Mouse (Mus musculus) heart, postnatal 0 days (tissue): Measurements from ENCODE around the gene 3425401B19Rik. TPM values are rescaled to one million over a fixed set of nuclear protein-coding genes. Genes with fewer than 3 reads are reported as not detected.
A peak's percentile ranks its signal among the peaks of the same experiment; 100 is the strongest.

Source experiments
- ATAC-seq: fragments of 200-750 bp; cut with Nextera tagmentation; 2 replicates; pipeline ENCODE4 v1.8.0; 2017; ENCODE audit warnings: low read depth, moderate number of reproducible peaks, moderate library complexity; ENCODE audit not compliant: insufficient read depth
- DNase-seq: peaks from one replicate; pipeline ENCODE4 v3.0.0-alpha.2; 2016; ENCODE audit warnings: low spot score
- H3K27ac ChIP-seq: fragments of 300-500 bp; sonication (generic); 2 replicates; pipeline ENCODE4 v1.5.1; 2014; ENCODE audit warnings: low read depth, mild to moderate bottlenecking
- H3K27me3 ChIP-seq: fragments of 300-500 bp; sonication (generic); 2 replicates; pipeline ENCODE4 v1.6.1; 2014; ENCODE audit warnings: low read length, mixed read lengths; ENCODE audit not compliant: control insufficient read depth, insufficient read depth
- H3K36me3 ChIP-seq: fragments of 300-500 bp; sonication (generic); replicated peaks from 2 replicates; pipeline ENCODE4 v1.6.1; 2014; ENCODE audit warnings: low read length, mixed read lengths; ENCODE audit not compliant: control insufficient read depth, insufficient read depth
- H3K4me1 ChIP-seq: fragments of 300-500 bp; sonication (generic); 2 replicates; pipeline ENCODE4 v1.6.1; 2014; ENCODE audit warnings: antibody characterized with exemption; ENCODE audit not compliant: control insufficient read depth, insufficient read depth
- H3K4me2 ChIP-seq: fragments of 300-500 bp; sonication (generic); 2 replicates; pipeline ENCODE4 v1.6.1; 2014; ENCODE audit warnings: low read depth, mild to moderate bottlenecking, low read length, moderate library complexity
- H3K4me3 ChIP-seq: fragments of 300-500 bp; sonication (generic); 2 replicates; pipeline ENCODE4 v1.5.1; 2014; ENCODE audit warnings: low read depth, low read length
- H3K9ac ChIP-seq: fragments of 300-500 bp; sonication (generic); replicated peaks from 2 replicates; pipeline ENCODE4 v1.6.1; 2014; ENCODE audit warnings: low read depth, low read length, mixed read lengths
- H3K9me3 ChIP-seq: fragments of 300-500 bp; sonication (generic); replicated peaks from 2 replicates; pipeline ENCODE4 v1.6.1; 2016; ENCODE audit warnings: low read length; ENCODE audit not compliant: control insufficient read depth
- CTCF ChIP-seq: IDR thresholded peaks from 2 replicates; pipeline ENCODE4 v1.5.1; 2016; ENCODE audit warnings: antibody characterized with exemption, control low read depth, low read depth
- EP300 ChIP-seq: IDR thresholded peaks from 2 replicates; pipeline ENCODE4 v1.6.1; 2016; ENCODE audit warnings: antibody characterized with exemption, low read depth
- WGBS: fragments of 180-500 bp; shearing (Covaris S2); extraction: QIAGEN DNeasy Blood & Tissue Kit; methylation state at CpG from one replicate; pipeline ENCODE4 v1.1.7; 2014; 5-methylcytosine and 5-hydroxymethylcytosine counted together
- polyA plus RNA-seq: library from polyadenylated mRNA; unstranded; fragments of >200 nt; fragmentation: Nextera tagmentation; extraction: Ambion mirVana; gene quantifications from 2 replicates; pipeline ENCODE4 v1.2.1, GENCODE M21; 2015
- total RNA-seq: library from RNA; depleted of rRNA; stranded (reverse); fragments of >200 nt; gene quantifications from 2 replicates; pipeline ENCODE4 v1.2.3, GENCODE M21; 2014; ENCODE audit warnings: low replicate concordance

The 3425401B19Rik gene
- total and polyA plus RNA-seq, 2 experiments from 2014 or later: 11.2 to 19.4 TPM

GRCm38 (mm10) chr14:32683982-32684734, 935 bp downstream of the 3425401B19Rik start:
- no peaks in the 10 kb centered on the region for H3K27me3 ChIP-seq
- 37% methylated on average over 19 of the region's 19 CpGs for WGBS
- peak overlapping the region; percentile 60 for H3K4me3 ChIP-seq
- no peaks in the 10 kb centered on the region for H3K36me3 ChIP-seq
- peak overlapping the region; percentile 97 for H3K27ac ChIP-seq
- DNase-seq (no peak), ATAC-seq (no peak)
- H3K4me1 ChIP-seq: peaks cover 29% of the 10 kb centered on the region
- H3K9ac ChIP-seq: peak overlapping the region; percentile 74
- no peak for TF ChIP-seq EP300
- TF ChIP-seq CTCF: no peak
- H3K4me2 ChIP-seq: peak overlapping the region; percentile 71
- no peaks in the 10 kb centered on the region for H3K9me3 ChIP-seq

DNA sequence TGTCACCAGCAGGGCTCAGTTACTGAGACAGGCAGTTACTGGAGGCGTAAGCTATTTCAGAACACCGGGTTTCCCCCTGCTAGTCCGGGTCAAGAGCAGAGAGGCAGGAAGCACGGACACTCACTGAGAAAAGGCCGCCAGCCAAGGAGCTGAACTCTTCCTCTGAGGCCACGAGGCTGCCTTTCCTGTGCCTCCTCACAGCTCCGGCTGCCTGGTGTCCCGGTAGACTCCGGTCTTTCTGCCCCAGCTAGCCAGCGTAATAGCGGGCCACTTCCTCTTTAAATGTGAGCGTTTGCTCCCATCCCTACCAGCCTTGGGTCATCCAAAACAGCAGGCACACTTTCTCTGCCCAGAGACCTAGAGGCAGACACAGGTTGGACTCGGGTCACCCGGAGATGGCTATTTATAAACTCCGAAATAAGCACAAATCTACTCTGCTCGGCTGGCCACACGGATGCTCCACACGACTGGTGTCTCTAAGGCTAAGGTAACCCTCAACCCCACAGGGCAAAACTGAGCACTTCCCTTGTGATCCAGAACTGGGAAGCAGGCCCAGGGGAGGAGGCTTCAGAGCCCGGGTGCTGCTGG, 1.7 kb downstream of the 3425401B19Rik start:
- DNase-seq (peak; percentile 76), ATAC-seq (peak; percentile 37)
- no peaks in the 10 kb centered on the region for H3K27me3 ChIP-seq
- peaks cover 33% of the 10 kb centered on the region for H3K4me1 ChIP-seq
- H3K4me2 ChIP-seq: peak overlapping the region; percentile 71
- no peaks in the 10 kb centered on the region for H3K36me3 ChIP-seq
- 5% methylated on average over 19 of the region's 19 CpGs for WGBS
- TF ChIP-seq CTCF: no peak
- TF ChIP-seq EP300: no peak
- H3K9ac ChIP-seq: peak overlapping the region; percentile 74
- H3K27ac ChIP-seq: peak overlapping the region; percentile 97
- no peaks in the 10 kb centered on the region for H3K9me3 ChIP-seq
- peak overlapping the region; percentile 60 for H3K4me3 ChIP-seq

DNA sequence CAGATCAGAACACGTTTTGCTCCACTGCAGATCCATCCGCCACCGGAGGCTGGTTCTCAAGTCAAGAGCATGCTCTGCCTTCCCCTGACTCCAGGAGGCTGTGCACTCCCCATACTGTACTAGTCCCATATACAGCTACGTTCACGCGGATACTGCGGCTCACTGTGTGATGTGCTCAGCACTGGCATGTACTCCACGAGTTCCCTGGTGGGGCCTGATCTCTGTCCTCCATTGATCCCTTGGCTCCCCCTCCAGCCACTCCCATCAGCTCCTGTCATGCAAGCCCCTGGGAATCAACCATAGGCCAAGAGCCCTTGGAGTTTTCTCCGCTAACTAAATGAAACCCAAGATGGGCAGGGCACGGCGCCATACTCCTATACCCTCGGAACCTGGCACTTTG, 2.6 kb downstream of the 3425401B19Rik start:
- Histone ChIP-seq H3K4me1 (peaks cover 33% of the 10 kb centered on the region), H3K9me3 (no peaks in the 10 kb centered on the region), H3K4me2 (peak overlapping the region; percentile 71), H3K9ac (peak overlapping the region; percentile 74), H3K36me3 (no peaks in the 10 kb centered on the region), H3K27me3 (no peaks in the 10 kb centered on the region), H3K4me3 (peak overlapping the region; percentile 60), H3K27ac (peak overlapping the region; percentile 97)
- ATAC-seq (no peak), DNase-seq (no peak)
- 73% methylated on average over 12 of the region's 12 CpGs for WGBS
- TF ChIP-seq CTCF (no peak), EP300 (no peak)

DNA sequence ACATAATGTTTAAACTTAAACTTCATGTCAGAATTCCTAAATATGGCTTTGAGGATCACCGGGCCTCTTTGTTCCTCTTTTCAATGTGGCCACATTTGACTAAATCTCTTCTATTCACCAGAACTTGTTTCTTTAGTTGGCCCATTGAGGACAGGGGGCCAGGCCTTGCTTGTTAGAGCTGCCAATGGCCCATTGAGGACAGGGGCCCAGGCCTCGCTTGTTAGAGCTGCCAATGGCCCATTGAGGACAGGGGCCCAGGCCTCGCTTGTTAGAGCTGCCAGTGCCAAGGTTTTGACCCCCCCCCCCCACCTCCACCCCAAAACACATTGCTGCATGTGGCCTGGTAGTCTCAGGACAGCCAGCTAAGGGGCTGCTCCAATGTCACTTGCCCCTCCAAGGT, 3.5 kb downstream of the 3425401B19Rik start:
- H3K9me3 ChIP-seq: no peaks in the 10 kb centered on the region
- H3K27ac ChIP-seq: no peak overlapping the region
- TF ChIP-seq CTCF: no peak
- no peak for TF ChIP-seq EP300
- ATAC-seq (no peak), DNase-seq (no peak)
- no peak overlapping the region for H3K9ac ChIP-seq
- no peaks in the 10 kb centered on the region for H3K36me3 ChIP-seq
- no peak overlapping the region for H3K4me3 ChIP-seq
- 88% methylated on average over 3 of the region's 3 CpGs for WGBS
- peaks cover 31% of the 10 kb centered on the region for H3K4me1 ChIP-seq
- H3K4me2 ChIP-seq: no peak overlapping the region
- H3K27me3 ChIP-seq: no peaks in the 10 kb centered on the region

- no peak for DNase-seq
- H3K4me1 ChIP-seq: peaks cover 23% of the 10 kb centered on the region
- 73% methylated on average over 3 of the region's 3 CpGs for WGBS
Measured at GRCm38 (mm10) chr14:32678565-32678964, 6.5 kb downstream of the 3425401B19Rik start.

More at GRCm38 (mm10) chr14:32678565-32678964, 6.5 kb downstream of the 3425401B19Rik start:
- ATAC-seq: no peak
- H3K27ac ChIP-seq: no peak overlapping the region
- no peak overlapping the region for H3K4me2 ChIP-seq
- no peaks in the 10 kb centered on the region for H3K27me3 ChIP-seq
- H3K36me3 ChIP-seq: no peaks in the 10 kb centered on the region
- no peak overlapping the region for H3K9ac ChIP-seq
- TF ChIP-seq EP300: no peak
- TF ChIP-seq CTCF: no peak
- no peak overlapping the region for H3K4me3 ChIP-seq
- no peaks in the 10 kb centered on the region for H3K9me3 ChIP-seq
